Mouse (Mus musculus) CH12.LX (cell line): ENCODE results near the gene Icos.

Experiments
- CTCF ChIP-seq, 2 experiments: IDR thresholded peaks in 1 of 2; conservative IDR thresholded peaks in 1 of 2; 2 replicates each; pipeline ENCODE4 v1.5.1; 2011 to 2012; ENCODE audit warnings: low read depth in 2 of 2, low read length in 2 of 2, improper control_type of control experiment in 1 of 2, inconsistent platforms in 1 of 2, mild to moderate bottlenecking in 1 of 2, moderate library complexity in 1 of 2
- POLR2A ChIP-seq: IDR thresholded peaks from 2 replicates; pipeline ENCODE4 v1.6.1; 2011; ENCODE audit warnings: low read depth, mild to moderate bottlenecking, improper control_type of control experiment, low read length
- POLR2AphosphoS2 ChIP-seq: IDR thresholded peaks from 2 replicates; pipeline ENCODE4 v1.6.1; 2011; ENCODE audit warnings: low read depth, low read length, improper control_type of control experiment

GRCm38 (mm10) chr1:60955186-60955585, 22.5 kb upstream of the Icos start:
- TF ChIP-seq POLR2A = no peak
- TF ChIP-seq CTCF (conservative IDR thresholded peaks at IDR 0.05 in 1 of 2, IDR thresholded peaks at IDR 0.05 in 1 of 2; ENCODE audit: low read depth in 2 of 2, low read length in 2 of 2) = no peak
- no peak for TF ChIP-seq POLR2AphosphoS2
